Mouse (Mus musculus) cortical plate, adult 2 months (tissue): ENCODE results near the gene Slc6a11. TPM values are rescaled to one million over a fixed set of nuclear protein-coding genes. Genes with fewer than 3 reads are reported as not detected.

Experiments
- H3K27ac ChIP-seq: fragments of 200-500 bp; 2 replicates; pipeline ENCODE4 v1.5.1; 2012; ENCODE audit warnings: low read length, control low read depth, inconsistent platforms; ENCODE audit not compliant: insufficient read depth
- H3K4me1 ChIP-seq: fragments of 200-500 bp; 2 replicates; pipeline ENCODE4 v1.6.1; 2011; ENCODE audit warnings: low read length; ENCODE audit not compliant: control insufficient read depth, insufficient read depth
- H3K4me3 ChIP-seq: fragments of 200-500 bp; 2 replicates; pipeline ENCODE4 v1.5.1; 2011; ENCODE audit warnings: mild to moderate bottlenecking, low read length, control low read depth; ENCODE audit not compliant: insufficient read depth
- CTCF ChIP-seq: fragments of 200-500 bp; IDR thresholded peaks from 2 replicates; pipeline ENCODE4 v1.5.1; 2011; ENCODE audit warnings: mild to moderate bottlenecking, control low read depth, low read length; ENCODE audit not compliant: insufficient read depth; ENCODE audit errors: extremely low read depth
- POLR2A ChIP-seq: fragments of 200-500 bp; IDR thresholded peaks from 2 replicates; pipeline ENCODE4 v1.6.1; 2011; ENCODE audit warnings: mild to moderate bottlenecking, low read length, control low read depth; ENCODE audit not compliant: insufficient read depth; ENCODE audit errors: extremely low read depth
- polyA plus RNA-seq: library from polyadenylated mRNA; depleted of rRNA; stranded (reverse); fragments of >200 nt; gene quantifications from 2 replicates; pipeline ENCODE4 v1.2.3, GENCODE M21; 2012

Slc6a11 gene
- polyA plus RNA-seq, 1 experiment: 124 TPM

- TF ChIP-seq POLR2A (no peak), CTCF (no peak)
- Histone ChIP-seq H3K4me3 (no peak overlapping the region), H3K27ac (no peak overlapping the region), H3K4me1 (0 out of 2 replicates have a peak, but pooled peaks cover 2% of the 10 kb centered on the region)
Measured at GRCm38 (mm10) chr6:114132916-114133315, 1.9 kb downstream of the Slc6a11 start.

DNA sequence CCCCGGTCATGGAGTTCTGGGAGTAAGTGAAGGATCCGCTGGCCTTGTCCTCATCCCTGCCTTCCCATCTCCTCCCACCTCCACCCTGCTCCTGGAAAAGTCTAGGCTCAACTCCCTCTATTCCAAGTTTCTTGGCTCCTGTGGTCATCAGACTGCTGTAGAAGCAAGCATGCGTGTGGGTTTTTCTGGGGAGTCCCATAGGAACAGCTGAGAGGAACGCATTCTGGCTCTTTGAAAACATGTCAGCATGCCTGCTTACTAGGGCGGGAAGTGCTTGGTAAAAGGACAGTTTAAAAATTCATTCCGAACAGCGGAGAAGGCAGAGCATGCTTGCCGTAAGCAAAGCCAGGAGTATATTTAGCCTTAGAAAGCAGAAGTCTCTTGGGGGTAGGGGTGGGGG lies 7.9 kb downstream of the Slc6a11 start:
- Histone ChIP-seq H3K4me1 (peaks cover 3% of the 10 kb centered on the region; the same call in 1 of the 2 replicates), H3K27ac (no peak overlapping the region)
- no peak for TF ChIP-seq POLR2A
- TF ChIP-seq CTCF: no peak

DNA sequence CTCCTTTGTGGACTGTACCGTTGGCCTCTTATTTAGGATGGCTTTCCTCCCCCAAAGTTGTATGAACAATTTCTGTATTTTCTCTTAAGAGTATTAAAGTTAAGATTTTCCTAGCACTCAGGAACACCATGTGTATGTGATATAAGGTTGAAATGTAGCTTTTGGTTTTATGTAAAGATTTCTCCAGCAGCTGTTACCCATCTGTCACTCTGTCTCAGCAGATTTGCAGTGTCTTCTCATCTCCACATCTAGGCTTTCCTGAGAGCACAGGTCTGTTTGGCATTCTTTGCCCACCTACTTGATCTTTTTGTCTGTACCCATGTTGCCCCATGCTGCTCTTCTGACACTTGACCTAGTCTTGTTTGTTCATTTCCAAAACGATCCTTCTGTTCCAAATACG lies 10.4 kb downstream of the Slc6a11 start:
- Histone ChIP-seq H3K27ac (no peak overlapping the region), H3K4me3 (no peak overlapping the region), H3K4me1 (peaks cover 8% of the 10 kb centered on the region)
- no peak for TF ChIP-seq POLR2A
- TF ChIP-seq CTCF: no peak

More for the DNA sequence above, 7.9 kb downstream of the Slc6a11 start:
- no peak overlapping the region for H3K4me3 ChIP-seq

- H3K4me3 ChIP-seq: no peak overlapping the region
- H3K4me1 ChIP-seq: peaks cover 8% of the 10 kb centered on the region
- H3K27ac ChIP-seq: no peak overlapping the region
- TF ChIP-seq CTCF (no peak), POLR2A (no peak)
Measured at GRCm38 (mm10) chr6:114142480-114142879, 11.4 kb downstream of the Slc6a11 start.

DNA sequence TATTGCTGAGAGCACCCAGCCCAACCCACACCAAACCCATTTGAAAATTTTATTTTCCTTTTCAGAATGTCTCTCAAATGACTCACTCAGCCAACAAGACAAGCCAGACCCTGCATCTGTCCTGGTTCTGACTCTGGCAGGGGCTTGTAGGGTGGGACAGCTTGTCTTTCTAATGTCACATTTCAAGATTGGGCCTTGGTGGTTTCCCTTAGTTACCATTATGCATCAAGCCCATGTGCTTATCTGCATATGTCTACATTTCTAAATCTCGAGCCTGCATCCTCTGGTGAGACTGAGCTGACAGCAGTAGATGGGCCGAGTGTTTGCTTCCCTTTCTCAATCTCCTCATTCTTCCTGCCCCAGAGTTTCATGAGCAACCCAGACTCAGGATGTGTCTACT lies 12.5 kb downstream of the Slc6a11 start:
- H3K27ac ChIP-seq: no peak overlapping the region
- TF ChIP-seq CTCF: no peak
- TF ChIP-seq POLR2A: no peak

GRCm38 (mm10) chr6:114144447-114145105 lies 13.5 kb downstream of the Slc6a11 start:
- TF ChIP-seq CTCF (no peak), POLR2A (no peak)
- peaks cover 6% of the 10 kb centered on the region for H3K4me1 ChIP-seq
- no peak overlapping the region for H3K4me3 ChIP-seq
- no peak overlapping the region for H3K27ac ChIP-seq

More for the DNA sequence above, 12.5 kb downstream of the Slc6a11 start:
- Histone ChIP-seq H3K4me3 (no peak overlapping the region), H3K4me1 (peaks cover 8% of the 10 kb centered on the region)

GRCm38 (mm10) chr6:114145650-114146329 lies 14.7 kb downstream of the Slc6a11 start:
- no peak overlapping the region for H3K4me3 ChIP-seq
- H3K27ac ChIP-seq: no peak overlapping the region
- no peak for TF ChIP-seq POLR2A
- TF ChIP-seq CTCF: no peak
- H3K4me1 ChIP-seq: peaks cover 6% of the 10 kb centered on the region

- Histone ChIP-seq H3K27ac (no peak overlapping the region), H3K4me1 (no peaks in the 10 kb centered on the region), H3K4me3 (no peak overlapping the region)
- no peak for TF ChIP-seq POLR2A
- TF ChIP-seq CTCF: no peak
Measured at GRCm38 (mm10) chr6:114155720-114156119, 24.7 kb downstream of the Slc6a11 start.

- TF ChIP-seq CTCF (no peak), POLR2A (no peak)
- Histone ChIP-seq H3K27ac (no peak overlapping the region), H3K4me3 (no peak overlapping the region), H3K4me1 (0 out of 2 replicates have a peak, but pooled peaks cover 1% of the 10 kb centered on the region)
Measured at GRCm38 (mm10) chr6:114158811-114159210, 27.8 kb downstream of the Slc6a11 start.

- Histone ChIP-seq H3K4me3 (no peak overlapping the region), H3K4me1 (0 out of 2 replicates have a peak, but pooled peaks cover 1% of the 10 kb centered on the region), H3K27ac (no peak overlapping the region)
- TF ChIP-seq CTCF (no peak), POLR2A (no peak)
Measured at GRCm38 (mm10) chr6:114160732-114161131, 29.7 kb downstream of the Slc6a11 start.
